Mouse (Mus musculus) cerebellum, adult 2 months (tissue): ENCODE results near the gene Nhlrc2. TPM values are rescaled to one million over a fixed set of nuclear protein-coding genes. Genes with fewer than 3 reads are reported as not detected.

Experiments
- DNase-seq, 2 experiments: peaks; one replicate each; pipeline ENCODE4 v3.0.0; 2021
- H3K27ac ChIP-seq: fragments of 200-500 bp; 2 replicates; pipeline ENCODE4 v1.5.1; 2012; ENCODE audit warnings: low read length, control low read depth, inconsistent platforms; ENCODE audit not compliant: insufficient read depth
- H3K27me3 ChIP-seq: fragments of 200-500 bp; 2 replicates; pipeline ENCODE4 v1.6.1; 2012; ENCODE audit warnings: inconsistent platforms, mild to moderate bottlenecking, low read length, moderate library complexity; ENCODE audit not compliant: control insufficient read depth, insufficient read depth
- H3K4me1 ChIP-seq: fragments of 200-500 bp; 2 replicates; pipeline ENCODE4 v1.6.1; 2011; ENCODE audit warnings: low read length; ENCODE audit not compliant: control insufficient read depth, insufficient read depth
- H3K4me3 ChIP-seq: fragments of 200-500 bp; replicated peaks from 2 replicates; pipeline ENCODE3; 2011; ENCODE audit warnings: mild to moderate bottlenecking, low read depth, low read length, control low read depth; ENCODE audit not compliant: insufficient read depth
- CTCF ChIP-seq: fragments of 200-500 bp; IDR thresholded peaks from 2 replicates; pipeline ENCODE4 v1.5.1; 2011; ENCODE audit warnings: low read depth, mild to moderate bottlenecking, control low read depth, low read length, moderate library complexity, borderline replicate concordance; ENCODE audit not compliant: insufficient read depth
- POLR2A ChIP-seq: fragments of 200-500 bp; IDR thresholded peaks from 2 replicates; pipeline ENCODE4 v1.6.1; 2011; ENCODE audit warnings: low read length, control low read depth, borderline replicate concordance; ENCODE audit not compliant: insufficient read depth
- WGBS: fragments of 180-500 bp; shearing (Covaris S2); methylation state at CpG from one replicate; pipeline ENCODE4 v1.1.7; 2018; 5-methylcytosine and 5-hydroxymethylcytosine counted together
- polyA plus RNA-seq: library from polyadenylated mRNA; depleted of rRNA; stranded (reverse); fragments of >200 nt; gene quantifications from 2 replicates; pipeline ENCODE4 v1.2.3, GENCODE M21; 2012

Nhlrc2 gene
- polyA plus RNA-seq, 1 experiment: 10.8 TPM

DNA sequence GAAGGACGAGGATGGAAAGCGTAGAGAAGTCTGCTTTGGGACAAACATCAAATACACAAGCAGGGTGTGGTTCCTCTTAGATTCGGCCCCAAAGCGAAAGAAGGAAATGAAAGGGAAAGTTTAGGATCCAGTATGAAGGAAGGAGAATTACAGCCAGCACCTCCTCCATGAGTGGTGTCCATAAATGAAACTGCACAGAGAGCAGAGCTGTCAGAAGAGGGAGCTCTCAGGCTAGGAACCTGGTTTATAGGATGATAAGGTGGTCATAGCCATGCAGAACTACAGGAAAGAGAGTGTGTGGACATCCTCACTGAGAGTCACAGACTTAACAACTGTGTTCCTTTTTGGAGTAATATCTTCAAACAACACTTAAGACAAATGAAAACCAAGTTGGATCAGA lies 18.0 kb downstream of the Nhlrc2 start:
- no peak for TF ChIP-seq POLR2A
- peak; percentile 43; the same call in 1 of the 2 replicates for TF ChIP-seq CTCF
- 92% methylated on average over 4 of the region's 4 CpGs for WGBS
- H3K4me3 ChIP-seq: no peak overlapping the region
- no peak overlapping the region for H3K27ac ChIP-seq
- H3K27me3 ChIP-seq: no peaks in the 10 kb centered on the region
- H3K4me1 ChIP-seq: peaks cover 4% of the 10 kb centered on the region; the same call in 1 of the 2 replicates
- DNase-seq: peak in 1 of 2 experiments; percentile 18

DNA sequence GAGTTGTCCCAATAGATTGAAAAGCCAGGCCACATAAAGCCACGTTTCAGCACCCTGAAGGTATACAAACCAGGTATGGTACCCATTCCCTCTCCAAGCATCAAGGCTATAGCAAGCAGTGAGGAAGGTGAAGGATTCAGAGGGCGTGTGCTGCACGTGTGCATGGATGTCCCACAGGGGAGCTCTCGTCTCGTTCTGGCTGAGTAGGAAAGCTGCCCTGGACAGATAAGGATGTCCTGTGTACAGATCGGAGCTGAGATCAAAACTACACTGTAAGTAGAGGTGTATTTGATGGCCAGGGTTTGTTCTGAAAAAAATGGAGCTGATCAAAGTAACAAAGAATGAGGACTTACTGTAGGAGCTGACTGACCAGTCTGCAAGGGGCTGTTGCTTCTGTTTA lies 18.9 kb downstream of the Nhlrc2 start:
- DNase-seq: no peak
- no peak for TF ChIP-seq CTCF
- Histone ChIP-seq H3K27me3 (no peaks in the 10 kb centered on the region), H3K4me3 (no peak overlapping the region), H3K4me1 (peaks cover 6% of the 10 kb centered on the region), H3K27ac (no peak overlapping the region)
- 79% methylated on average over 6 of the region's 6 CpGs for WGBS

DNA sequence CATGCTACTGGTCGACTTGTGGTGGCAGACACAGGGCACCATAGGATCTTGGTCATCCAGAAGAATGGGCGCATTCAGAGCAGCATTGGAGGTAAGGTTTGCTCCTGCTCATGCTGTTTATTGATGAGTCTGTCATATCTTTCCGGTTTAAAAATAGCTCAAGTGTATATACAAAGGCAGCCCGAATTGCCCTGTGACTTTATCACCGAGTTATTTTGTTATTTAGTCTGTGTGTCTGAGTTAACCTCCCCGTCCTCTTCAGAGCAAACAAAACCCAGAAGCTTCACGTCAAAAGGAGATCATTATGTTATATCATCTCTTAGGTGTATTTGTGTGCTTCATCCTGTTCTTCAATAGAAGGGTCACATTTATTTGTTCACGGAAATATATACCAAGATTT lies 22.7 kb downstream of the Nhlrc2 start:
- no peak for TF ChIP-seq POLR2A
- no peak for TF ChIP-seq CTCF
- H3K4me1 ChIP-seq: peaks cover 4% of the 10 kb centered on the region
- no peaks in the 10 kb centered on the region for H3K27me3 ChIP-seq
- H3K27ac ChIP-seq: no peak overlapping the region
- 91% methylated on average over 8 of the region's 8 CpGs for WGBS
- no peak for DNase-seq
- H3K4me3 ChIP-seq: no peak overlapping the region

DNA sequence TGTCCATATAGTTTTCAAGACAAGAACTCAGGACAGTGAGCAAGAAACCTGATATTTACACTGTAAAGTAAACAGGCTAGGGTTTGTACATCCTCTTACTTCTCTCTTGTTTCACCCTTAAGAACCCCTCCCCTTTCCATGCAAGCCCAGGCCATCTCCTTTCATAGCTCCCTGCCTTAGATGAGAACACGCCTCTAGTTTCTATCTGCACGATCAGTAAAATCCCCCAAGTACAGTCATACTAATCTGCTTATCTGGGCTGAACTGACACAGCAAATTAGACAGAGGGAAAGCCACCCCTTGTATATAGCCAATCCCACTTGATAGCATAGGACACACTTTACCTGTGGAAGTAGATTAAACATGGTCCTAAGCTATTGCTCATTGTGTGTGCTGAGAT lies 23.2 kb downstream of the Nhlrc2 start:
- Histone ChIP-seq H3K27ac (no peak overlapping the region), H3K4me1 (peaks cover 4% of the 10 kb centered on the region), H3K27me3 (no peaks in the 10 kb centered on the region), H3K4me3 (no peak overlapping the region)
- no peak for DNase-seq
- TF ChIP-seq POLR2A: no peak
- TF ChIP-seq CTCF: no peak
- 82% methylated on average over 2 of the region's 2 CpGs for WGBS

DNA sequence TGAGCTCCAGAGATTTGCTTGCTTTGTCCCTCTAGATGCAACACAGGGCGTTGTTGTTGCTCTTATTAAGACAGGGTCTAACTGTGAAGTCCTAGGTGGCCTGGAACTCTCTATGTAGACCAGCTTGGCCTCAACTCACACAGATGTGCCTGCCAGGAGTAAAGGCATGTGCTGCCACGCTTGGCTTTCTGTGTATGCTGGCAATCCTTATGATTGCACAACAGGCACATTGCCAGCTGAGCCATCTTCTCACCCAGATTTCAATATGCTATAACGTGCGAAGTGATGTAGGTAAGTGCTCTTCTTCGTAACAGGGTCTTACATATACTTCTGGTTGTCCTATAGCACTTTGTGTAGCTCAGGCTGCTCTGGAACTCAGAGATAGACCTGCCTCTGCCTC lies 23.9 kb downstream of the Nhlrc2 start:
- WGBS: 38% methylated on average over 5 of the region's 5 CpGs
- no peak for DNase-seq

DNA sequence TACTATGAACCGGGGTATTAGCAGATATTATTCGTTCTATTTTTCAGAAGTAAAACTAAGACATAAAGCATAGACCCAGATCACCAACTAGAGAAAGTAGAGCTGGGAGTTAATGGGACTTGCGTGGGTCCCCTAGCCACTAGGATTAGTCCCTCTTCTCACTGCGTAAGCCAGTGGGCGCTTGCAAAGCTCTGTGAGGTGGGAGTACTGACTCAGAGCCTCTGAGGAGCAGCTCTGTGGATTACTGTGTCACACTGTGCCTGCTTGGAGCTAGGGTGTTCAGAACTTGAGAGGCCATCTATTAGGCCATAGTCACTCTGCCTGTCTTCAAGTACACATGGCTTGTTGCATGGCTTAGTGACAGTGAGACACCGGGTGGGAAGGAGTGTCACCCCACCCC lies 25.1 kb downstream of the Nhlrc2 start:
- TF ChIP-seq CTCF (no peak), POLR2A (no peak)
- Histone ChIP-seq H3K27ac (no peak overlapping the region), H3K4me3 (no peak overlapping the region), H3K27me3 (no peaks in the 10 kb centered on the region), H3K4me1 (peaks cover 4% of the 10 kb centered on the region)
- DNase-seq: no peak
- WGBS: 95% methylated on average over 6 of the region's 6 CpGs

More for the DNA sequence above, 23.9 kb downstream of the Nhlrc2 start:
- Histone ChIP-seq H3K4me3 (no peak overlapping the region), H3K27me3 (no peaks in the 10 kb centered on the region), H3K4me1 (peaks cover 4% of the 10 kb centered on the region), H3K27ac (no peak overlapping the region)
- TF ChIP-seq CTCF (no peak), POLR2A (no peak)

DNA sequence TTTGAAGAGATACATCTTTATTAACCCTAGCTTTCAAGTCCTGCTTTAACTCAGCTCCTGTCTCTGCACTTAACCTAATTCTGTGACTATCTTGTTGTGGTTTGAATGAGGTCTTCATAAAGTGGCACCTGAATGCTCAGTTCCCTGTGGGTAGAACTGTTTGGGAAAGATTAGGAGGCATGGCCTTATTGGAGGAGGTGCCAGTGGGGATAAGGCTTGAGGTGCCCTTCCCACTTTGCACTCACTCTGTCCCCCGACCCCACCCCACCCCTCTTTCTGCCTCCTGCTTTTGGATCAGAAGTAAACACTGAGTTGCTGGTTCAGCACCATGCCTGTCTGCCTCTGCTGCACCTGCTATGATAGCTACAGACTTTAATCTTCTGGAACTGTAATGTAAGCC lies 29.7 kb downstream of the Nhlrc2 start:
- no peaks in the 10 kb centered on the region for H3K4me1 ChIP-seq
- no peak overlapping the region for H3K27ac ChIP-seq
- H3K4me3 ChIP-seq: no peak overlapping the region
- DNase-seq: no peak
- WGBS: 90% methylated on average over 1 of the region's 1 CpGs
- no peaks in the 10 kb centered on the region for H3K27me3 ChIP-seq
- TF ChIP-seq CTCF (no peak), POLR2A (no peak)

DNA sequence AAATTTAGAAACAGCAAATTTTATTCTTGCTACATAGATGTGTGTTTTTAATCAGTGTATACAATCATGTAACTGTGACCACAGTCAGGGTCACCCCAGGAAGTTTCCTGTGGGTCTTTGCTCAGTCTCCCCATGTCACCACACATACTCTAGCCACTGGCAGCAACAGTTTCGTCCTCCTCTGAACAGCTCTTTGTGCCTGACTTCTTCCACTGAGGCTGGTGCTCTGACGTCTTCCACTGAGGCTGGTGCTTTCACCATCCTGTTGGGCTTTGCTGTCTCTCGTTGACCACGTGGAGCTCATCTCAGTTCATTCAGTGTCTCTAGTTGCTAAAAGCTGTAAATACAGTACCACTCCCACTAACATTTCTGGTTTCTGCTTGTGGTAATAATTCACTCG lies 33.9 kb downstream of the Nhlrc2 start:
- H3K27ac ChIP-seq: no peak overlapping the region
- no peaks in the 10 kb centered on the region for H3K27me3 ChIP-seq
- H3K4me3 ChIP-seq: no peak overlapping the region
- no peak for DNase-seq
- TF ChIP-seq CTCF: no peak
- no peak for TF ChIP-seq POLR2A
- WGBS: 90% methylated on average over 5 of the region's 5 CpGs
- H3K4me1 ChIP-seq: no peaks in the 10 kb centered on the region; the same call in 1 of the 2 replicates

DNA sequence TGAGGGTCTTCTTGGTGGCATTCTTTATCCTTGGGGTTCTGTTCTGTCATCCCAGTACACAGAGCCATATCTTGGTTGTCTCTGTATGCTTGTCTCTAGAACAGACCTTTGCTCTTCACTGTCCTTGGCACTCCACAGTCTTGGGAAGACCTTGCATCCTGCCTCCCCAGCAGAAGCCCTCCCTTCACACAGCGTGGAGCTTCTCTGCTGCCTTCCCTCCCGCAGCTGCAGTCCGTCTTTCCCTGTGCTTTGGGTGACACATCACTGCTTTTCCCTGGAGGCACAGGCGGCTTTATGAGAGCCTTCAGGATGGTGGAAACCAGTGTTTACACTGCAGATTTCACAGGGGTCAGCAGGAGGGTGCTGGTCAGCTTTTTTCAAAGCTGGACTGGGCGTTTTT lies 35.7 kb downstream of the Nhlrc2 start:
- no peaks in the 10 kb centered on the region for H3K27me3 ChIP-seq
- WGBS: 67% methylated on average over 5 of the region's 5 CpGs

More for the DNA sequence above, 35.7 kb downstream of the Nhlrc2 start:
- TF ChIP-seq CTCF (no peak), POLR2A (no peak)
- DNase-seq: no peak
- no peak overlapping the region for H3K27ac ChIP-seq
- H3K4me3 ChIP-seq: no peak overlapping the region
- H3K4me1 ChIP-seq: peaks cover 4% of the 10 kb centered on the region
